Mouse (Mus musculus): ENCODE measurements around the gene Duoxa1.

DNA sequence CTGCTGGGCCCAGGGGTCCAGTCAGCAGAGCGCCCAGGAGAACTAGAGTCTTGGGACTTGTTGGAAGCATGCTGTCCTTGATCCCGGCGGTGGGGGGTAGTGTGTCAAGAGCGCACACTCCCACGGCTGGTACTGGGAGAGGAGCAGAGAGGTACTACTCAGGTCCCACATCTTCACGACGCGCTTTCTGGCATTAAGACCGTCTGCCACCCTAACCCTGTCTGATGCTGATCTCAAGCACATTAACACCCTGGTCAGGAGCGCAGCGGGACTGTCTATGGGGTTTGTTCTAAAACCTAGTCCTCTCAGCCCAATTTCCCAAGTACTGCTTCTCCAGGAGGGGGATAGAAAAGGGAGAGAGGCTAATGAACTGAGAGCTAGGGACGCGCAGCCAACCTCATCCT lies 15.4 kb downstream of the Duoxa1 start, which contains the start of gene Duox2:
- TF ChIP-seq CTCF (IDR thresholded peaks at IDR 0.05; ENCODE audit: low read depth) (no peak), EP300 (IDR thresholded peaks at IDR 0.05; ENCODE audit: low read depth) (no peak)
